Mouse (Mus musculus): ENCODE measurements around the gene Kng1.
"Not testable (repeated sequence)": the region's sequence is repeated elsewhere in the genome, so short reads cannot be mapped to it uniquely, and the experiment has no call there.

Gene Kng1

GRCm38 (mm10) chr16:23057668-23058447 lies at the start of gene Kng1:
Gene Kng1, plus strand, starts transcription at chr16:23057865.
- not testable (repeated sequence) for DNase-seq

GRCm38 (mm10) chr16:23013786-23014185 lies 43.9 kb upstream of the Kng1 start:
- not testable (repeated sequence) for DNase-seq

- DNase-seq, result not testable (repeated sequence)
Observed at GRCm38 (mm10) chr16:23014645-23015044, 43.0 kb upstream of the Kng1 start.

- DNase-seq, result not testable (repeated sequence)
Observed at GRCm38 (mm10) chr16:23020571-23020970, 37.1 kb upstream of the Kng1 start.

- peak in 1 of 2 experiments; percentile 84 for DNase-seq
Observed at GRCm38 (mm10) chr16:23025111-23025510, 32.6 kb upstream of the Kng1 start.

- no peak for DNase-seq
Observed at GRCm38 (mm10) chr16:23026582-23026981, 31.1 kb upstream of the Kng1 start.

- DNase-seq, result not testable (repeated sequence)
Observed at GRCm38 (mm10) chr16:23027341-23027740, 30.3 kb upstream of the Kng1 start.

- peak in 1 of 2 experiments; percentile 69 for DNase-seq
Observed at GRCm38 (mm10) chr16:23028966-23029600, 28.6 kb upstream of the Kng1 start, which contains the start of gene Kng2. Gene Kng2, minus strand, starts transcription at chr16:23029482.

- DNase-seq, result no peak
Observed at GRCm38 (mm10) chr16:23030673-23031435, 26.8 kb upstream of the Kng1 start.

GRCm38 (mm10) chr16:23033673-23034072 lies 24.0 kb upstream of the Kng1 start:
- DNase-seq, result peak; percentile 80 to 90

- DNase-seq, result peak; percentile 82 to 86
Observed at GRCm38 (mm10) chr16:23037744-23038143, 19.9 kb upstream of the Kng1 start.

- peak; percentile 81 to 87 for DNase-seq
Observed at GRCm38 (mm10) chr16:23039281-23039680, 18.4 kb upstream of the Kng1 start.

GRCm38 (mm10) chr16:23040876-23041275 lies 16.8 kb upstream of the Kng1 start:
- no peak for DNase-seq

GRCm38 (mm10) chr16:23046319-23046718 lies 11.3 kb upstream of the Kng1 start:
- DNase-seq, result no peak

- DNase-seq, result not testable (repeated sequence)
Observed at GRCm38 (mm10) chr16:23059630-23060029, 2.0 kb downstream of the Kng1 start.

- peak; percentile 1 to 48 for DNase-seq
Observed at GRCm38 (mm10) chr16:23060781-23061325, 3.2 kb downstream of the Kng1 start.

- not testable (repeated sequence) for DNase-seq
Observed at GRCm38 (mm10) chr16:23077516-23077915, 19.9 kb downstream of the Kng1 start.

- DNase-seq, result not testable (repeated sequence)
Observed at GRCm38 (mm10) chr16:23087159-23087558, 29.5 kb downstream of the Kng1 start.

GRCm38 (mm10) chr16:23087712-23088111 lies 30.0 kb downstream of the Kng1 start:
- DNase-seq, result not testable (repeated sequence)

GRCm38 (mm10) chr16:23088491-23088890 lies 30.8 kb downstream of the Kng1 start:
- DNase-seq, result not testable (repeated sequence)

GRCm38 (mm10) chr16:23091345-23091744 lies 33.7 kb downstream of the Kng1 start:
- DNase-seq, result not testable (repeated sequence)

- no peak for DNase-seq
Observed at GRCm38 (mm10) chr16:23093321-23093953, 35.8 kb downstream of the Kng1 start.

Measured in kidney, adult 8-10 months (tissue).